Mouse (Mus musculus) layer of hippocampus, postnatal 25 days (tissue): Measurements from ENCODE around the gene Gm13043. TPM values are rescaled to one million over a fixed set of nuclear protein-coding genes. Genes with fewer than 3 reads are reported as not detected.
"Not testable (repeated sequence)": the region's sequence is repeated elsewhere in the genome, so short reads cannot be mapped to it uniquely, and the experiment has no call there.

Experiments
- DNase-seq, 2 experiments: peaks; one replicate each; pipeline ENCODE4 v3.0.0; 2022; ENCODE audit warnings: mixed read lengths in 2 of 2, low spot score in 1 of 2; ENCODE audit errors: extremely low spot score in 1 of 2
- total RNA-seq, 2 experiments: library from RNA; stranded (reverse); gene quantifications; 2 replicates each; pipeline ENCODE4 v1.2.3; 2021

The Gm13043 gene
- total RNA-seq, result not detected

- DNase-seq, result no peak
Measured at GRCm38 (mm10) chr4:143511043-143511442, at the start of gene Gm13043. TSS of gene Gm13043 (plus strand) at chr4:143511343.

- not testable (repeated sequence) for DNase-seq
Measured at GRCm38 (mm10) chr4:143535654-143536053, 24.5 kb downstream of the Gm13043 start, which contains the start of gene Gm13040. TSS of gene Gm13040 (plus strand) at chr4:143535954.

DNA sequence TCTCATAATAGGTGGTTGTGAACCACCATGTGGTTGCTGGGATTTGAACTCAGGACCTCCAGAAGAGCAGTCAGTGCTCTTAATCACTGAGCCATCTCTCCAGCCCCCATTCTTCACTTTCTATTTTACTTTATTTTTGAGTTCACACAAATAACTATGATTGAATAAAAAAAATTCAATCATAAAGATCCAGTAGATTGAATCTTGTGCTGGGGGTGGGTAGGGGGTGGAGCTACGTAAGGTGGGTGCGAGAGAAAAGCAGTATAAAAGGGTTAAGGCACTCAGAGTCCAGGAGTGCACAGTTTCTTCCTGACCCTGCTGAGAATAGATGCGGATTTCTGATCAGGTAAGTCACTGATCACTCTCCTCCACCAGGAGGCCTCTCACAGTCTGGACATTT lies 40.3 kb downstream of the Gm13043 start, which contains the start of the genes BC080695 and Gm13057:
TSS of gene BC080695 (plus strand) at position 301 of the 400 bp plus-strand sequence.
TSS of gene Gm13057 (plus strand) at position 310 of the 400 bp plus-strand sequence.
- DNase-seq, result not testable (repeated sequence)

Other genes starting within 250 kb of the Gm13043 start
- gene Pdpn, start 211.8 kb upstream of the Gm13043 start, total RNA-seq, result 10 to 100 TPM; 16.4 to 19.5 TPM
- 1 to 10 TPM in 1 of 2 experiments, under 1 TPM in 1; 0.91 to 1.1 TPM for gene Lrrc38, start 161.6 kb upstream of the Gm13043 start, total RNA-seq
- not detected for gene Pramel1, start 116.9 kb upstream of the Gm13043 start, total RNA-seq
- gene Pramef8, start 98.9 kb upstream of the Gm13043 start, total RNA-seq, result 10 to 100 TPM; 10.8 to 11.6 TPM
- gene Oog4, start 61.0 kb upstream of the Gm13043 start, total RNA-seq, result not detected
- not detected for gene Gm13040, start 24.6 kb downstream of the Gm13043 start, total RNA-seq
- not detected for gene BC080695, start 40.4 kb downstream of the Gm13043 start, total RNA-seq
- not detected for gene Gm13057, start 40.4 kb downstream of the Gm13043 start, total RNA-seq
- not detected for gene Gm13083, start 103.7 kb downstream of the Gm13043 start, total RNA-seq
- not detected for gene Gm13088, start 145.9 kb downstream of the Gm13043 start, total RNA-seq
- gene Gm13089, start 191.4 kb downstream of the Gm13043 start, total RNA-seq, result not detected
- not detected for gene Gm13078, start 208.1 kb downstream of the Gm13043 start, total RNA-seq